Mouse (Mus musculus) adrenal gland, adult 18-20 months (tissue): Measurements from ENCODE around the gene Tbc1d2b. TPM values are rescaled to one million over a fixed set of nuclear protein-coding genes. Genes with fewer than 3 reads are reported as not detected.

Experiments
- DNase-seq, 2 experiments: peaks; one replicate each; pipeline ENCODE4 v3.0.0; 2021 to 2022; ENCODE audit warnings: low spot score in 2 of 2
- total RNA-seq, 2 experiments: library from RNA; stranded (reverse); gene quantifications; 1 replicate in 1 of 2; 2 replicates in 1 of 2; pipeline ENCODE4 v1.2.3; 2021

Tbc1d2b gene
- total RNA-seq, 2 experiments from 2014 or later: 21.8 to 23.2 TPM

- no peak for DNase-seq
Measured at GRCm38 (mm10) chr9:90266059-90266458, 4.5 kb downstream of the Tbc1d2b start.

GRCm38 (mm10) chr9:90265322-90266039, 5.1 kb downstream of the Tbc1d2b start:
- DNase-seq: no peak

- no peak for DNase-seq
Measured at GRCm38 (mm10) chr9:90263340-90263679, 7.3 kb downstream of the Tbc1d2b start.

- no peak for DNase-seq
Measured at GRCm38 (mm10) chr9:90262591-90263339, 7.8 kb downstream of the Tbc1d2b start.

GRCm38 (mm10) chr9:90262063-90262462, 8.5 kb downstream of the Tbc1d2b start:
- DNase-seq: no peak

- DNase-seq: no peak
Measured at GRCm38 (mm10) chr9:90260600-90261375, 9.8 kb downstream of the Tbc1d2b start.

GRCm38 (mm10) chr9:90260079-90260478, 10.5 kb downstream of the Tbc1d2b start:
- DNase-seq: no peak

- DNase-seq: no peak
Measured at GRCm38 (mm10) chr9:90259400-90259950, 11.1 kb downstream of the Tbc1d2b start.

GRCm38 (mm10) chr9:90257754-90258531, 12.7 kb downstream of the Tbc1d2b start:
- no peak for DNase-seq

GRCm38 (mm10) chr9:90257220-90257619, 13.4 kb downstream of the Tbc1d2b start:
- DNase-seq: no peak

GRCm38 (mm10) chr9:90255844-90256405, 14.7 kb downstream of the Tbc1d2b start:
- DNase-seq: no peak

GRCm38 (mm10) chr9:90253181-90253580, 17.4 kb downstream of the Tbc1d2b start:
- no peak for DNase-seq

GRCm38 (mm10) chr9:90250964-90251750, 19.4 kb downstream of the Tbc1d2b start:
- DNase-seq: no peak

- DNase-seq: no peak
Measured at GRCm38 (mm10) chr9:90250141-90250775, 20.3 kb downstream of the Tbc1d2b start.

- no peak for DNase-seq
Measured at GRCm38 (mm10) chr9:90249036-90249435, 21.6 kb downstream of the Tbc1d2b start.

GRCm38 (mm10) chr9:90248326-90248725, 22.3 kb downstream of the Tbc1d2b start:
- DNase-seq: no peak

- no peak for DNase-seq
Measured at GRCm38 (mm10) chr9:90247316-90247715, 23.3 kb downstream of the Tbc1d2b start.

- no peak for DNase-seq
Measured at GRCm38 (mm10) chr9:90245781-90246180, 24.8 kb downstream of the Tbc1d2b start.

GRCm38 (mm10) chr9:90245206-90245605, 25.4 kb downstream of the Tbc1d2b start:
- DNase-seq: no peak
